Mouse (Mus musculus) thymus, postnatal 36 days (tissue): ENCODE measurements around the gene Tfip11.

ENCODE experiments used
- DNase-seq, 2 experiments: peaks; one replicate each; pipeline ENCODE4 v3.0.0; 2022; ENCODE audit warnings: mixed read lengths in 2 of 2

Gene Tfip11

DNA sequence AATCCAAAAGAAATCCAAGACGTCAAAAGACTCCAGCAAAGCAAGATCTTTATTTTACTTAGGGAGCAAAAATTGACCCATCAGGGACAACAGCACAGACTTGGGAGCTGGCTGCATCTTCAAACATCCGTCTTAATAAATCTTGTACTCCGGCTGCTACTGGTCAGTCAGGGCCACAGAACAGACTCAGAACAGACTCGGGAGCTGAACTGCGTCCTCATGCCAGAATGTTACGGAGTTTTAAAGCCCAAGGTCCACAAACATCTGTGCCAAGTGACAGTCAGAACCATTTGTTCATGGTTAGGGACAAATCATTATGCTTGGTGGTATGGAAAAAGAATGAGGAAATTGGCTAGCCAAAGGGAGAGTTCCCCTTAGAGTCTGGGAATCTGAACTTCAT is 2.9 kb upstream of the Tfip11 start:
- DNase-seq, result no peak

DNA sequence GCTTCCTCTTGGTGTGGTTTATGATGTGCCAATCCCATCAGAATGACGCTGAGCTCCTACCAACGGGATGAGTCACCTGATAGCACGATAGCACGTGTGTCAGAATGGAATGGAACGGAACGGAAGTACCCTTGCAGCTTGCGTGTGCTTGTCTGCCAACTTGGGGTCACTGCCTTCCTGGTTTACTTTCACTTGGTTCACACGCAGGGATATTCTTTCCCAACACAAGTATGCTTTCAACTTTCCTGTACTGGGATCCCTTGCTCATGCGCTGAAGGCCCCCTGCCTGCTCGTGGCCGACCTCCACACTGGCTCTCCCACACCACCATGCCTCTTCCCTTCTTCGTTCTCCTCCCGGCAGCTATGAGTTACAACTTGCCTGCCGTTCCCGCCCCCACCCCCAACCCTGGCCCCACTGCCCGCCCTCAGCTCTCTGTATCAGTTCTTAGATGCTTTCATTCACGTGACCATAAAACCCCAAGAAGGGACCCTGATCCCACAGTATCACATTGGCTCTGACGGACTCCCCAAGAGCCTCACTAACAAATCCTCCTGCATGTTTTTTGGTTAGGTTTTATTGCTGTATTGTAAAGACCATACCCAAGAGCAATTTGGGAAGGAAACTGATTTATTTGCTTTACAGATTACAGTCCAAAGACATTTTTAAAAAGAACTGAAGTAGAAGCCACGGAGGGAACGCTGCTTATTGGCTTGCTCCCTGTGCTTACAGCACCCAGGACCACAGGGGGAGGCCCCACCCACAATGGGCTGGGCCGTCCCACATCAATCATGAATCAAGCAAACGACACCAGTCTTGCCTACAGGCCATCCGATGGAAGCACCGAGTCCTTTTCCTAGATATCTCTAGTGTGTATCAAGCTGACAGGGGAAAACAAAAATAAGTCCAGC is 1.3 kb upstream of the Tfip11 start:
- DNase-seq, result peak; percentile 54 to 66

GRCm38 (mm10) chr5:112326446-112327009 is 370 bp downstream of the Tfip11 start:
- no peak for DNase-seq

DNA sequence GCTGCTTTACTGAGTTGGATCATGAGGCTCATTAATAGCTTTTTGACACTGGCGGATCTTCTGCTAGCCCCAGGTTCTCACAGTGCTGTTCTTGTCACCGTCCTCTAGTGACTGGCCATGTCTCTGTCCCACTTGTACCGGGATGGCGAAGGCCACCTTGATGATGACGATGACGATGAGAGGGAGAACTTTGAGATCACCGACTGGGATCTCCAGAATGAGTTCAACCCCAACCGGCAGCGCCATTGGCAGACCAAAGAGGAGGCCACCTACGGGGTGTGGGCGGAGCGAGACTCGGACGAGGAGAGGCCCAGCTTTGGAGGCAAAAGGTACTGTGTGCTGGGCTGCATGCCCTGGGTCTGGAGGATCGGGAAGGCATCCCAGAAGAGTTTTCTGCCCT is 1.7 kb downstream of the Tfip11 start:
- DNase-seq, result no peak

- no peak for DNase-seq
Measured at GRCm38 (mm10) chr5:112329805-112330564, 3.8 kb downstream of the Tfip11 start.

DNA sequence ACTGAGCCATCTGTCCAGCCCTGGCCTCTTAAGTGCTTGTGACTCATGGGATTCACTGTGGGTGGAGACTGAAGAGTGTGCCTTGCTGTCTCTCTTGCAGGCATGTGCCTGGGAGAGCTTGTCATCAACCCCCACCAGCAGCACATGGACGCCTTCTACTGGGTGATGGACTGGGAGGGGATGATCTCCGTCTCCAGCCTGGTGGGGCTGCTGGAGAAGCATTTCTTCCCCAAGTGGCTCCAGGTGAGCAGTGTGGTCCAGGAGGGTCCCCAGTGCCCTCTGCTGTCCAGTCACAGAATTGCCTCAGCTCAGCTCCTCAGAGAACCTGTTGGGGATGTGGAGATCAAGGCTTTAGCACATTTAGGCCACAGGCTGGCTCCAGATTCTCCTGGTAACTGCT is 9.3 kb downstream of the Tfip11 start:
- DNase-seq, result peak; percentile 57 to 62

DNA sequence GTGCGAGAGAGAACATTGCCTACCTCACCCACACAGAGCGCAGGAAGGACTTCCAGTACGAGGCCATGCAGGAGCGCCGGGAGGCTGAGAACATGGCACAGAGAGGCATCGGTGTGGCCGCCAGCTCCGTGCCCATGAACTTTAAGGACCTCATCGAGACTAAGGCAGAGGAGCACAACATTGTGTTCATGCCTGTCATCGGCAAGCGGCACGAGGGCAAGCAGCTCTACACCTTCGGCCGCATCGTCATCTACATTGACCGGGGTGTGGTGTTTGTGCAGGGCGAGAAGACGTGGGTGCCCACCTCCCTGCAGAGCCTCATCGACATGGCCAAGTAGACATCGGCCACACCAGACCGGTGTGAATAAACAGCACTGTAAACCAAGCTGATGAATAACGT is 10.8 kb downstream of the Tfip11 start:
- DNase-seq, result no peak

DNA sequence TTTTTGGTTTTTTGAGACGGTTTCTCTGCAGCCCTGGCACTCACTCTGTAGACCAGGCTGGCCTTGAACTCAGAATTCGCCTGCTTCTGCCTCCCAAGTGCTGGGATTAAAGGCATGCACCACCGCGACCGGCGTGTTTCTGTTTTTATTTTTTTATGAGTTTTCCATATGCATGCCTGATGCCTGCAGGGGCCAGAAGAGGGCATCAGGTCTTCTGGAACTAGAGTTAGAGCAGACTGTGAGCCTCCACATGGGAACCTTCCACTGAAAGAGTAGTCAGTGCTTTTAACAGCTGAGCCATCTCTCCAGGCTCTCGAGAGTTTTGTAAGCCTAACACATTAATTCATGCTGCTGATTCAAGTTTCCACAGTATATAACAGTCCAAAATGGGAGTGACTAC is 13.1 kb downstream of the Tfip11 start:
- no peak for DNase-seq

DNA sequence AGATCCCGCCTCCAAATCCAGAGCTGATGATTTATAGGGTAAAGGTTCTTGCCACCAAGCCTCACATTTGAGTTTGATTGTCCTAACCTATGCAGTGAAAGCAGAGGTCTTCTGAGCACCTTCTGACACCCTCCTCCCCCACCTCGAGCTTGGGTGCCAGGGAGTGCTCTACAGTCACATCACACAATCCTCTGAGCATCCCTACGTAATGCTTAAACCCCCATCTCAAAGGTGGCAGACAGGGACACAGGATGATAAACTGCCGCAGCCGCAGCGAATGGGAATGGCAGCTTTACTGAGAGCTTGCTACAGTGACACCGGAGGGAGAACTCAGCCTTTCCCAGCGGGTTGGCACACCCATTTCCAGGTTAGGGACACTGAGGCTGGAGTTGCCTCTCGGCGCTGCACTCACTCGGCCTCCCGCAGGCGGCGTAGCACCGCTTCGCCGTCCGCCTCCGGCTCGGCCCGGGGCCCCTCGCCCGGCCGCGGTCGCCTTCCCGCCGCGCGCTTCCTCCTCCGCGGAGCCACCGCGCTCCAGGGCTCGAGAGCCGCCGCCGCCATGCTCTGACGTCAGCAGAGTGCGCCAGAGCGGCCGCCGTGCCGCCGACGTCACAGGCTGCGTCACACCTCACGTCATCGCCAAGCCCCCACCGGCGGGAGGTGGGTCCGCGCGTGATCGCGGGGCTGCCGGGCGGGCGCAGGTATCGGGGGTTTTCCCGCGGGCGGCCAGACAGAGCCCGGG is 16.5 kb downstream of the Tfip11 start, which contains the start of the genes Srrd and Hps4:
Gene Srrd, minus strand, starts transcription at position 578 of the 742 bp plus-strand sequence.
Gene Hps4, plus strand, starts transcription at position 621 of the 742 bp plus-strand sequence.
- DNase-seq, result peak; percentile 86 to 87

- DNase-seq, result no peak
Measured at GRCm38 (mm10) chr5:112343205-112343595, 17.0 kb downstream of the Tfip11 start.

GRCm38 (mm10) chr5:112344092-112344960 is 18.2 kb downstream of the Tfip11 start:
- DNase-seq, result no peak

- DNase-seq, result no peak
Measured at GRCm38 (mm10) chr5:112346211-112346965, 20.2 kb downstream of the Tfip11 start.

GRCm38 (mm10) chr5:112349169-112349568 is 23.0 kb downstream of the Tfip11 start:
- DNase-seq, result no peak

- no peak for DNase-seq
Measured at GRCm38 (mm10) chr5:112355493-112355892, 29.3 kb downstream of the Tfip11 start.

DNA sequence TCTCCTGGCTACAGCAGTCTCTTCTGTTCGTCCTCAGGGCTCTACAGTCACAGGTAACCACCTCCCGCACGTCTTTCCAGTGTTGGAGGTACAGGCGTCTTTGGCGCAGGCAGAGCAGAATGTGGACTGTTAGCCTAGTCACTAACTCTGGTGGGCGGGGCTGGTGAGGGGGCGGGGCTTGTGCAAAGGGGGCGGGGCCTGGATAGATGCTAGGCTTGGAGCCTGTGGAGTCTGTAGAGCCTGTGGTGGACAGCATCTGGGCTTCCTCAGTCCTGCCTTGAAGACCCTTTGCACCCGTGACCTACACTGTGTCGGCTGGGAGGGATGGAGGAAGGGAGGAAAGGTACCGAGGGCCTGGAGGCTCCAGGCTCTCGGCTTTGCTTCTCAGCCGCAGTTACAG is 29.8 kb downstream of the Tfip11 start, which contains the start of gene Gm6583:
Gene Gm6583, minus strand, starts transcription at position 124 of the 400 bp plus-strand sequence.
- DNase-seq, result no peak

GRCm38 (mm10) chr5:112356322-112356721 is 30.2 kb downstream of the Tfip11 start:
- DNase-seq, result no peak

GRCm38 (mm10) chr5:112359520-112359919 is 33.4 kb downstream of the Tfip11 start:
- no peak for DNase-seq

GRCm38 (mm10) chr5:112360077-112360476 is 33.9 kb downstream of the Tfip11 start:
- no peak for DNase-seq

GRCm38 (mm10) chr5:112364184-112364797 is 38.1 kb downstream of the Tfip11 start:
- DNase-seq, result no peak

- no peak for DNase-seq
Measured at GRCm38 (mm10) chr5:112366879-112367278, 40.7 kb downstream of the Tfip11 start.
